Mouse (Mus musculus): ENCODE data around the gene Slc24a3.

Gene Slc24a3

DNA sequence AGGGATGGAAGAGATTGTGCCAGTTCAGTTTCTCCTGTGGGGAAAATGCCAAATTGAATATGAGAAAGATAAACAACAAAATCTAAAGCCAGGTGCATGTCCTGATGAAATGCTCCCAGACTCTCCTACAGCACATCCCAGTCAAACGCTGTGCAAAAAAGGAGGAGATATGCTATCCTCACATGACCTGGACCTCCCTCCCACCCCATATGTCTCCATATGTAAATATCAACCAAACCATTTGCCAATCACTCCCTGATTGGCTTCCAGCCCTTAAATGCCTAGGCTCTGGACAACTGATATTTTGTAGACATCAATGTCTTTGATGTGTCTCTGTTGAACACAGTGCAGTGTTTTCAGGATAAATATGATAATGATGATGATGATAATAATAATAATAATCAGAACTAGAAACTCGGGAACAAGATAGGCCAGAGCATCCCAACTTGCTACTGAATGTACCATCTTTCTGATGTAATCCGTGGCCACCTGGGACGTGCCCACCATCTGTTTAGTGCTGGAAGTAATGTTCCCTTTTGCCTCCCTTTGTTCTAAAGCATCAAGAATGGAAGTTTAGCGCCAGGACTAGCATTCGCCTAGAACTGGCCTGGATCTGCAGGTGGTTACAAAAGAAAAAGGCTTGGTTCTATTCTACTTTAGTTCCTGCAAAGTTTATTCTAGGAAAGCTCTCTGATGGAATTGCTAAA, 190.8 kb downstream of the Slc24a3 start:
- DNase-seq (ENCODE audit: low spot score), result no peak

DNA sequence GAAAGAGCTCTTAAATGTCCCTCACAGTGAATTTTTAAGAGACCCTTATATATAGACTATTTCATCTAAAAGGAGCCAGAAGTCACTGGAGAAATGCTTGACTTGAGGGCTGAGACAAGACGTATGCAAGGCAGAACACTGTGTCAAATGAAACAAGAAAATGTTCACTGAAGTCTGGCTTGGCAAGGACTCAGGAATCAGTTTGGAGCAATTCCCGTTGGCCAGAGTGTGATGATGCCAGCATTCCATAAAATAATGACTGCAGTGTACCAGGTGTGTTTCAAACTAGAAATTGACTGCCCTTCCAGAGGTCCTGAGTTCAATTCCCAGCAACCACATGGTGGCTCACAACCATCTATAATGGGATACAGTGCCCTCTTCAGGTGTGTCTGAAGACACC, 196.1 kb downstream of the Slc24a3 start:
- no peak for DNase-seq (ENCODE audit: low spot score)

DNA sequence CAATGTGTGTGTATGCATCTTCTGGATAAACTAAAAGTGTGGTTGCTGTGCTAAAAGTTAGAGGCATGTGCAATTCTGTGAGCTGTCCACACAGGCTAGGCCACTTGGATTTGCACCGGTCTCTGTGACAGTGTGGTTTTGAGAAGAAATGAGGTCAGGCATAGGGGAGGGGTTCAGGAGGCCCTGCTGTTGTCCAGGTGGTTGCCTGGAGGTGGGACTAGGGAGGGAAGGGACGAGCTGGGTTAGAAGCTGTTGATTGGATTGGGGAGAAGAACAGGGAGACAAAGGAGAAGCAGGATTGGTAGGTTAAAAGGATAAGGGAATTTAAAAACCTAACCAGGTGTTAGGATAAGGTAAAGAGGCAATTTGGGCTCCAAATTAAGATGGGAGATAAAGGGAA, 201.1 kb downstream of the Slc24a3 start:
- no peak for DNase-seq (ENCODE audit: low spot score)

DNA sequence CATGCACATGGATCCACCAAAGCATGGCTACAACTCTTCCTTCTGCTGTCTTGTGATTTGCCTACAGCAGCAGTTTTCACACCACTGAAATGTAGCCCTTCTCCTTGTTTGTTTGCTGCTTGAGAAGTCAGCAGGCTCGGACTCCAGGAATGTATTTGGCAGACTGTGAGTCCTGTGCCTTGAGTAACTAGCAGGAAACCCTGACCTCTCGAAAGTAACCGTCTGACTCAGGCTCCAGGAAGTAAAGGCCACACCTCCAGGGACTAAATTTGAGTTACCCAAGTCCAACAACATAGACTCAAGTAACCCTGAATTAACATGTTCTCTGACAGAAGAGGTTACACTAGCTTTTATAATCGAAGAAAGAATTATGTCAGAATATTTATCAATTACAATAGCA, 203.2 kb downstream of the Slc24a3 start:
- no peak for DNase-seq (ENCODE audit: low spot score)

DNA sequence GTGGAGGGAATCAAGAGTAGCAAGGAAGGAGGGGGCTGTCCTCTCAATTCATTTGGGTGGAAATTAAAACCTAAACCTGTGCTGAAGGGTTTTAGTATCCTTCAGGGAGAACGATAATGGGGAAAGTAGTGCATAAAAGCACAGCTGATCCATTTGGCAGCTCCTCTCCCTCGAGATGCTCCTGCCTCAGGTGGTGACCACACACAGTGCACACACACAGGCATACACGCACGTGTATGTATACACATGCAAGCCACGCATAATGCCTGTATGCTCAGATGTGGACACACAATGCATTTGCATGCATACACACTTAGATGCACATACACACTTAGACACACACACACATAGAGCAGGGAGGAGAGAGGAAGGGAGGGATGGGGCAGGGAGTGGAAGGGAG, 206.2 kb downstream of the Slc24a3 start:
- DNase-seq (ENCODE audit: low spot score), result no peak

DNA sequence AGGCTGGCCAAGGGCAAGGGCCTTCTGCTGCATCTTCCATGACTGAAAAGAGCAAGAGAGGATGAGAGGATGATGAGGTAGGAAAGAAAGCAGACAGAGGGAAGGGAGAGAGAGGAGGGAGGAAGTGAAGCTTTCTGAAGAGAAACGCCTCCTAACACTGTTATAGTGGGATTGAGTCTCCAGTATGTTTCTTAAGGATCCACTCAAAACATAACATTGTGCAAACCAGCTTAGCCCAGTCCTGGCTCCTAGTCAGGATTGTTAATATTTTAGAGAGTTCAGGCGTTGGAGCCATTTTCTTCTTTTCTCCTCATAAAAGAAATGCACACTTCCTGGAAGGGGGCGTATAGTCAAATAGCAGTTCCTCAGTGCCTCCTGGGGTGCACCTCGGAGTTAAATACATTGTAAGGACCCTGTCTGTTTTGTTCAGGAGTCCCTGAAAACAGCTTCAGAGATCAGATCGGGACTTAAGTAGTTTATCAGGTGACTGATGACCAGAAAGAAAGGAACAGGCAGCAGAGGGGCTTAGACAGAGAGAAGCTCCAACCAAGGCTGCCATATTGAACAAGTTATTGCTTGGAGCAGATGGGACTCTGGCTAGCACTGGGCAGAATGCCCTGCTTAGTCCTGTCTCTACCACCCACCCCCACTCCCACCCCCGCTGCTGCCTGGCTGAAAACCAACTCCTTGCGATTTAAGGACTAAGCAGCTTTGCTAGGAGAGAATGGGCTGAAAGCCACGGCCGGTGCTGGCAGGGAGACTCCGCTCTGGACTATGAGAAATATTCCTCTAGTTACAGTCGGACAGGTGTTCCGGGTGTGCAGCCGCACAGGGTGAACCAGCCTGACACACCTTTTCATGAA, 215.6 kb downstream of the Slc24a3 start:
- DNase-seq (ENCODE audit: low spot score), result no peak

DNA sequence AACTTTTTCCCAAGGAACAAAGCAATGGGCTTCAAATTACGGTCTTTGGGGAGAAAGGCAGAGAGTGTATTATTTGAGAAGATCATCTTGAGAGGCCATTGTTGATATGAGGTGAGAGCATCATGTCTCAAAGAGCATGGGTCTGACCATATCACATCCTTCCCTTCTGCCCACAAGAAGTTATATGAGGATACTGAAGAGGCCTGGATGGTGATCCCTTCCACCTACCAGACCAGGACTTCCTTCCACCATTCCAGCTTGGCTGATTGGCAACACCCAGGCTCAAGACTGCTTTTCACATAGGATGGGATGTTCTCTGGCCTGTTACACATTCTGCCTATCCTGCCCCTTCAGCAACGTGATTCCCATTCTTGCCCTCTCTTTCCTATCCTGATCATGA, 216.7 kb downstream of the Slc24a3 start:
- no peak for DNase-seq (ENCODE audit: low spot score)

DNA sequence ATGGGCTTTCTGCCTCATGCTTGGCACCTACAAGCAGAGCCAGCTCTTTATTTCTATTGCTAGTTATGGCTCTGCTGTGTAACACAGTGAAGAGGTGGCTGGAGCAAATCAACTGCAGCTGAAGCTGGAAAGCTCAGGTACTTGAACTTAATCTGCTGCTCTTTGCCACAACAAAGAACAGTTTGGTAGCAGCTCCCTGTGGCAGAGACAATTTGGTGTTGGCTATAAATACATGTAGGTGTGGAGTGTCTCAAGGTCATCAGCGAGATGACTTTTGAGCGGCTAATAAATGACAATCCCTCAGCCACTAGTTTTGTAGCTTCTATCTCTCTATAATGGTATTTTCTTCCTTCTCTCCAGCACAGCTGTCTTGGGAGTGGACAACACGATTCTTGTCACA, 217.7 kb downstream of the Slc24a3 start:
- DNase-seq (ENCODE audit: low spot score), result no peak

DNA sequence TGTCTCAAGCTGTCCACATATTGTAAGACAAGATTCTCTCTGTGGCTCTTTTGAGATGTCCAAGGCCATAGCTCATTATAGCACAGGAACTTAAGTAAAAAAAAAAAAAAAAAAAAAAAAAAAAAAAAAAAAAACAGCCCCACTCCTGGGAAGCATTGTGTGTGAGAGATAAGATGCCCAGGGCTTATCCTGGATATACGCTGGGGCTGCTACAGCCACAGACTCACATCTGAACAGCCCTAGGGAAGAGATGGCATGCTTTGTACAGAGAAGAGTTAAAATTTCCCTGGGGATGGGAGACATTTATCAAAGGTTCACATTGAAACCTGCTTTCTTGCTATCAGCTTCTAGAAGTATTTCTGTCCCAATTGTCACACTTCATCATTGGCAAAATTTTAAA, 218.2 kb downstream of the Slc24a3 start:
- no peak for DNase-seq (ENCODE audit: low spot score)

DNA sequence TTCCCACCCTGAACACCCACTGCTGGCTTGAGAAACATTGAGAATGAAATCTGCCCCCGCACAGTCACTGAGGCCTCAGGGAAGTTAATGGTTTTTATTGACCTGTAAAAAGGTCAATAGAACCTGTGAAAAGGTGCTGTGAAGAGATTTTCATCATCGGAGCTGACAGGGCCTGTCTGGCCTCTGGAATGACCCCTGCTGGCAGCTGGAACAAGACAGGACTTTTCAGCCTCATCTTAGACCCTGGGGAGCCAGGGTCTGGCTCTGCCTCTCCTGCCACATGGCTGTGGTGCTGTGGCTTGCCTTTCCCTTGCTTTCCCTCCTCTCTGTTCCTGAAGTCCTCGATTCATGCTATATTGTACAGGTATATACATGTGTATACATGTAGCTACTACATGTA, 228.2 kb downstream of the Slc24a3 start:
- DNase-seq (ENCODE audit: low spot score), result no peak

DNA sequence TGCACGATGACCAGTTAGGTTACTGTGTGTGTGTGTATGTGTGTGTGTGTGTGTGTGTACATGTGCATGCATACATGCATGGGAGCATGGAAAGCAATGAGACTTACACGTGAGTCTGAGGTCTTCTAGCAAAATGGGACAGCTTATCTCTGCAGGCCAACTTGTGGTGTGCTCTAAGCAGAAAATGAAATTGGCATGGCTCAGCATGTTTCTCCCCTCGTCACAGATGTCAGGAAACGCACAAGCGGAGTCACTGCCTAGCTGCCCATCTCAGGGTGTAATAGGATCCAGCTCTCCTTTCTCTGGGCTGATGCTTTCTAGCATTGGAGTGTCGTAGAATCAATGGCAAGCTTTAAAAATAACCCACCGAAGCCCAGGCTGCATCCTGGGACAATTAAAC, 229.0 kb downstream of the Slc24a3 start:
- no peak for DNase-seq (ENCODE audit: low spot score)

DNA sequence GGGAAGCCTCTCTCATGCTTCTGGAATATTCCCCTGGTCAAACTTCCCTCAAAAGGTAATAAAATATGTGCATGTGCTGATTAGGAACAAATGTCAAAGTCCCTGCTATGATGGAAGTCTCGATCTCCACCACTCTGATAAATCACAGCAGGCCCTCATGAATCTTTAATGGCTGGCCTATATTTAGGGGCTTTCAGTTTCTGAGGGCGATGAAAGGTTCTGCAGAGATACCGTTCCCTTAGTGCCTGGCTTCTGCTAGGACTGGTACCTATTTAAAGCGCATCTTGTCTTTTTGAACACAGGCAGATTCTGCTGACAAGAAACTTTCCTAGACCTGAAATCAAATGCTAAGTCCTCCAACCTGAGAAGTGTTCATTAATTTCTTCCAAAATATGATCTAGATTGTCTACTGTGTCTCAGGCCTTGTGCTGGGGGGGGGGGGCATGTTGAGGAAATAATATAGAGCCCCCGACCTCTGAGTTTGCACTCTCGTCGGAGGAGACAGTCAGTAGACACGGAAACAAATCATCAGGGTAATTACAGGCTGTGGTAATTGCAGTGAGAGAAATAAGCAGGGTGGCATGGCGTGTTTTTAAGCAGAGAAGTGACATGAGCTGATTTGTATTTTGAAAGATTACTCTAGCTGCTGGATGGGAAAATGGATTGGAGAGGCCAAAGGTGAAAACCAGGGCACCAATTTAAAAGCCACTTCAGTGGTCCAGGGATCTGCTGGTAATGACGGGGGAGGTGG, 230.1 kb downstream of the Slc24a3 start:
- no peak for DNase-seq (ENCODE audit: low spot score)

DNA sequence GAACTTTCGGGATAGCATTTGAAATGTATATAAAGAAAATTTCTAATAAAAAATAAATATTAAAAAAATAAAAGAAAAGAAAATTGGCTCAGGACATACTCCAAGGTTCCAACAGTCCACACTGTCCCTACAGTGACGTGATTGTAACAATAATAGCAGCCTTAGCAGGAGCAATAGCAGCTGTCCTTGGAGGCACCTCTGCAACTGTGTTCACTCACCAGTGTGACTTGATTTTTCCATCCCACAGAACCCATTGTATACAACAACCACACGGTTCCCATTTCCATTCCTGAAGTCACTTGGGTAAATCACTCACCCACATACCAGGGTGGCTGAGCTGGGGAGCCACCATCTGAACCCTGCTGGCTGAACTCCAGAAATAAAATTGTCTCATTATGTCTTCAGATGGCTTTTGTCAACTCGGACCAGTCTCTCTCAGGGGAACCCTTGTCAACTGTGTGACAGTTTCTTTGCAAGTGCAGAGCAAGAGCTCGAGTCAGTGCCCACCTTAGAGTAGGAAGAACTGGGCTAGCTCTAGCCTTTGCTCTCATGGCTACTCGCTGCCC, 233.8 kb downstream of the Slc24a3 start:
- no peak for DNase-seq (ENCODE audit: low spot score)

DNA sequence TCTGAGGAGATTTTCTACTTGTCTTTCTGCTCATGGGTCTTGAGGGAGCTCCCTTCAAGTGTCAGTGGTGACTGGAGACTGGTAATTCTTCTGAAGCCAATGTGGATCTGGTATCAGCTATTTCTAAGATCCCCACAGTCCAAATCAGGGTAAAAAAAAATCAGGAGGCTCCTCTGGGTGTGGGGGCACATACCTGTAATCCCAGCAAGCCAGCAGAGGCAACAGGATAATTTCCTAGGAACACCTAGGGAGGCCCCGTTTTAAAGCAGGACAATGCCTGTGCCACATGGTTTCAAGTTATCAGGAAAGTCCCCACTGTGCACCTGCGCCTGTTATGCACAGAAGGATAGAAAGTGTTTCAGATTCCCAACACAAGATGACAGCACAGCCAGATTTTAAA, 234.4 kb downstream of the Slc24a3 start:
- no peak for DNase-seq (ENCODE audit: low spot score)

DNA sequence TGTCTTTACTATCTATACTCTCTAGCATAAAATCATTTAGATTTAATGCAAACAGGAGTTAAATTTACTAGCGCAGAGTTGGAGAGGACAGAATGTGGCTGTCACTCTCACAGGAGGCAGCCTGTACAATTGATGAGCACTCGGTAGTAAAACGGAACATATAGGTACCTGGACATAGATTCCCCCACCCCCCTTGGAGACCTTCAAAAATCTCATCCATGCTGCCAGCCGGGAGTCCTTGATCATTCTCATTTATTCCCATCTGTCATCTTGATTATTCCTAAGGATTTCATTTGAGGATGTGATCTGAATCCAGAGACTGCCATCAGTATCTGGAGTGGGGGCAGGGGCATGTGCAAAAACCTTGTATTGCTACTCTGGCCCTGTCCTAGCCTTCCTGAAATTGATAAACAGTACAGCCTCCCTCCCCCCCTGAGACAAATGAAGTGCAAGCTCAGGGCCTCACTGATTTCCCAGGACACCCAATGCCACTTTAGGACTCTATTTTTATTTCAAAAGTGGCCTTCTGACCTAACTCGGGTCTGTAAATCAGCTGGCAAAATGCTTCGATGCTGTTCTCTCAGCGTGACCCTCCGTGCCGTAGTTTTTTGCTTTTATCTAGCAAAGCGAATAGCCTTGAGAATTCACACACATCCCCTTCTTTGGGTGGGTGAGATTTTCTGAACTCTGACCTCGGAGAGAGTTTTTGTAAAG, 237.4 kb downstream of the Slc24a3 start:
- no peak for DNase-seq (ENCODE audit: low spot score)

DNA sequence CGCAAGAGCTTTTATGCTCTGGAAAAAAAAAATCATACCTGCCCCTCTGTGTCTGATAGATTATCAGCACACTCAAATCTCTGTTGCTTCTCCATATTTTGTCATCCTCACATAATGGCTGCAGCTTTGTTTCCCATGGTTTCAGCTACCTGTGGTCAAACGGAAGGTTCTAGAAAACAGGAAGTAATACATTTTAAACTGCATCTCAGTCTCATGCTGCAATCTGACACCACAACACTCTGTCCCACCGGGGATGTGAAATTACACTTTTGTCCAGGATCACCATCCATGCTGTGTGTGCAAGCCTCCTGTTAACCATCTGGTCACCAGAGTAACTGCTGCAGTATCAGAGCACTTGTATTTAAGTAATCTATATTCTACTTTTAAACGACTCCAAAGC, 238.2 kb downstream of the Slc24a3 start:
- DNase-seq (ENCODE audit: low spot score), result no peak

DNA sequence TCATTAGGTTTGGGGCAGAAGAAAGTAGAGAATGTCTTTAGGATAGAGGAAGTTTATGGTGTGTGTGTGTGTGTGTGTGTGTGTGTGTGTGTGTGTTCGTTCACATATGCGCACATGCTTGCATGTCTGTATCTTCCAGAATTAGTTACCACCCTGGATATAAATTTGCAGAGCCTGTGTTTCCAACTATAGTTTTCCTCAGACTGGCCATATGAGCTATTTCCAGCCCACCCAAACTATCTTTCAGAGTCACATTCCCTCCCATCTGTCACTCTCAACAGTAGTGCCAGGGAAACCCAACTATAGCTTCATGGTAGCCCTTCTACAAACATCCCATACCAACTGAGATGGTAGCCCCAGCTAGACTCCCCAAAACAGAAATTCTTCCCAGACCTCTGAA, 250.2 kb downstream of the Slc24a3 start:
- no peak for DNase-seq (ENCODE audit: low spot score)

DNA sequence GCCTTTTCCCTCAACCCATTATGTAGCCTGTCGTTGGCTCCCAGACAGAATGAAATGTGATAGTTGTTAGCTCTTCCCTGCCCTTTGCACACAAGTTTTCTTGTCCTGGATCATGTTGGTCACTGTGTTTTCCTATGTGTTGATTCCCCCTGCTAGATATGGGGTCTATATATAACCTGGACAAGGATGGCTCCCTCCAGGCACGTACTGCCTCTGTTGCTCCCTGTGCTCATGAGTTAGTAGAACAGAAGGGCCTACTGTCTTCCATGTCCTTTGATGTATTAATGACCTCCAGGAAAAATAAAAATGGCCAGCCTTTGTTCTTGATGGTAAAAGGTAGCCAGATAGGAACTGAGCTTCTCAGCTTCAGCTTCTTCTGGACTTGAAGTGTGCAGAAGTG, 251.5 kb downstream of the Slc24a3 start:
- no peak for DNase-seq (ENCODE audit: low spot score)

DNA sequence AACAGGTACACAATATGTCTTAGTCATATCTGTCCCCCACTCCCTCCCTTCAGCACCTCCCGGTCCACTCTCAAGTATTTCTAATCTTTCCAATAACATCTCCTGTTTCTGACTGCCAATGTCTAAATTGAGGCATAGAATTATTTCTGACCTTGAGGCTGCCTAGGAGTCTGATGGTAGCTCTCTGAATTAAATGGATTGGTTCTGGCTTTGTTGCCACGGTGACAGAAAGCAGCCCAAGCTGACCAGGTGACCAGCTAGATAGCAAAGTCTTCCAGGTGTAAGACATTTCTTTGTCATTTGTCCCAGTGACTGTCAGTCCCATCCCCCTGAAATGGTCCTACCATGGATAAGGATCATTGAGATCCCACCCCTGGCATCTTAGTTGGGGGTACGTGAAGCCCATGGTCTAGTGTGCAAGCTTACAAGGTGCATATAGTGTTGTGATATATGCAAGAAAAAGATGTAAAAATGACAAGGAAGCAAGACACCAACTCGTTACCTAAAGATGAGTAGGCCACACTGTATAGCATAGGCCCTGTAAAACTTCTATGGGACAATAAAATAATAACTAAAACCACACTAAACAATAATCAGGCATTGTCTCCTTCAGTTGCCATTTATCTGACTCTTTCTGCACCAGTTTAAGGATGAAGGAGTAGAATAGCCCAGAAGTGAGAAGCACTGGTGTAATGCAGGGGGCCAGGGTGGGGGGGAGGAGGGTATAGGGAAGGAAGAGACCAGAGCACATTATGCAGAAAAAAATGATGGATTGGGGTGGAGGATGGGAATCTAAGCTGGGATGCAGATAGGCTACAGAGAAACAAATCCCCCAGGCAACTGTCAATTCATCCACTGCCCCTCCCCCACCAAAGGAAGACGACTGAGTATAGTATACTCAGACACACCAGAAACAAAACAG, 253.7 kb downstream of the Slc24a3 start:
- no peak for DNase-seq (ENCODE audit: low spot score)

DNA sequence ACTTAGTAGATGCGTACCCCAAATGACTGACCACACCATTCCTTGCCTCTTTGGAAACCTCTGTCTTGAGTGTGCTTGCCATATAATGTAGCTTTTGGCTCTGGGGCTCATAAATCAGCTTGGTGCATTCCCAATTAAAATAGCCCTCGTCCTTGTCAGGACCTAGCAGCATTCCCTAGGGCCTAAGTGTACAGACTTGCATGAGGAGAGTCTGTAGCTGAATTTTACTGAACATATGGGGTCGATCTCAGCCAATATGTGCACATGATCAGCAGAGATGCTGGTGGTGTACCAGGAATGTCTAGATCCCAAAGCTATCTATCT, 254.3 kb downstream of the Slc24a3 start:
- no peak for DNase-seq (ENCODE audit: low spot score)

DNA sequence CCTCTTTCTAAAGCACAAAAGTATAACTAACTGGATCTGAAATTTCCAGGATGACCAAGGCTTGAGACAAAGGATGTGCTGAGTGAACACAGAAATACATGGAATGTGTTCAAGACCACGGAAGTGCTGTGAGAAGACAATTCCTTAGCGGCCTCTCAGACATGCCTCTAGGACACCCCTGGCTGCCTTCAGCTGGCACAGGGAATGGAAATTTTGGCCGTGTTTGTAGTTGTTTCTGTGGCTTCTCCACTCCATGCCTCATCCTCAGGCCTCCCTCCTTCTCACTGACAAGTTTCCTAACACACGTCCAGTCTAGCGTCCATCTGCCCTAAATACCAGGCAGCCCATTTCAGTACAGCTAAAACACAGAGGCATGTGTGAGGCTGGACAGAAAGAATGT, 262.4 kb downstream of the Slc24a3 start:
- DNase-seq (ENCODE audit: low spot score), result no peak
